In the genomic region with DNA sequence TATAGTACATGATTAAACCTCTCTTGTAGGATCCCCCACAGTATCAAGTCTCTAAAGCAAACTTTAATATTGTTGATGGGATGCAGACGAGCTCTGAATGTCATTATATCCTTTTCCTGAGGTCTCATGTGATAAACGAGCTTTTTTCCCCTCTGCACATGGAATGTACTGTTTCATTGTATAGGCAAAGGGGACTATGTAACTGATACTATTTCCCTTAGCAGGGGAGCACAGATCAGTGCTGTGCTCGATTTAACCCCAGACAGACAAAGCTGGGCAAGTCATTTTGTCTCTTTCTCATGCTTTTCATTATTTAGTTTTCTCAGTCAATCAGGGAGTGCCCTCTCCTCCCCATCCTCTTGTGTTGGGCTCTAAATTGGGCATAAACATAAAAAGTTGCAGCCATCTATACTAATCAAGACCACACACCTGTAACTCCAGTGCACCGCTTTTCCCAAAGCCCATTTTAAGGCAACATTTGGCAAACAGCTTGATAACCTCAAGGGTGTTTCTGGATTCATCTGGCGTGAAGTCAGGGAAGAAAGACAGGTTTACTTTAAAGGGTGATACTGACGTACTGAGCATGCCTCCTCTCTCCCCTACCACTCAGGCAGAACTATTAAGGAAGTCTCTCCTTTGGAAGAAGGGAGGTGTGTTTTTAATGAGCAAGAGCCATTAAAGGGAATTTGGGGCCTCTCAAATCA, we compare ENCODE assay signal across 31 mouse cellular contexts.
DNase-seq lines count a peak whose midpoint lies in the region; ATAC-seq and TF ChIP-seq lines count a peak whose summit lies in the region.
"Had no signal": no experiment of that assay in that cellular context is flagged by ENCODE, and none has a peak within 500 bp of the region (broad histone marks: within the 10 kb centered on the region; RNA-seq: fewer than 3 reads in every experiment).

No protein-coding gene starts in this region.

- no peaks in the 10 kb centered on the region for H3K9me3 ChIP-seq in hindbrain, embryonic 16.5 days (ENCODE audit: control insufficient read depth, low read length)
- H3K9me3 ChIP-seq in hindbrain, embryonic 11.5 days (ENCODE audit: control insufficient read depth, low read length), result no peaks in the 10 kb centered on the region
- no peaks in the 10 kb centered on the region for H3K9me3 ChIP-seq in lung, embryonic 14.5 days (ENCODE audit: low read depth, low read length)
- H3K9me3 ChIP-seq in limb, embryonic 13.5 days, result no peaks in the 10 kb centered on the region
- H3K9me3 ChIP-seq: forebrain, embryonic 10.5 days; forebrain, embryonic 15.5 days; heart, embryonic 12.5 days; liver, embryonic 12.5 days; neural tube, embryonic 12.5 days had no signal

- ATAC-seq in cerebellum, adult (ENCODE audit: insufficient number of reproducible peaks, low FRiP score, low TSS enrichment), result 0 out of 2 replicates have a peak, but pooled peaks have one; percentile 15
- ATAC-seq in hindbrain, embryonic 16.5 days, result peak; percentile 34; the same call in 1 of the 2 replicates
- no peak for ATAC-seq in hindbrain, embryonic 11.5 days (ENCODE audit: low FRiP score)
- peak; percentile 44 for ATAC-seq in lung, embryonic 14.5 days (ENCODE audit: insufficient read depth)
- peak; percentile 79 for ATAC-seq in limb, embryonic 13.5 days (ENCODE audit: low FRiP score, low read depth)
- no peak for ATAC-seq in megakaryocyte progenitor cell, adult 5-6 weeks (replicated peaks; ENCODE audit: poor library complexity)
- ATAC-seq: activated CD4-positive, CD25-positive, alpha-beta regulatory T cell, adult 4 months; forebrain, embryonic 15.5 days; intestine, postnatal 0 days; liver, embryonic 12.5 days; liver, postnatal 0 days; lung, postnatal 0 days; midbrain, embryonic 16.5 days had no signal

- H3K4me1 ChIP-seq in hindbrain, embryonic 16.5 days (ENCODE audit: control insufficient read depth, insufficient read depth, low read depth, low read length), result no peaks in the 10 kb centered on the region
- H3K4me1 ChIP-seq in hindbrain, embryonic 11.5 days (replicated peaks; ENCODE audit: control insufficient read depth, insufficient read depth, low read length), result no peaks in the 10 kb centered on the region
- no peaks in the 10 kb centered on the region for H3K4me1 ChIP-seq in lung, embryonic 14.5 days (ENCODE audit: insufficient read depth)
- H3K4me1 ChIP-seq in limb, embryonic 13.5 days, result peaks cover 22% of the 10 kb centered on the region
- H3K4me1 ChIP-seq: forebrain, embryonic 10.5 days; forebrain, embryonic 15.5 days; heart, embryonic 12.5 days; liver, embryonic 12.5 days; neural tube, embryonic 12.5 days had no signal

- no peak overlapping the region for H3K4me2 ChIP-seq in hindbrain, embryonic 16.5 days (ENCODE audit: low read length)
- no peak overlapping the region for H3K4me2 ChIP-seq in hindbrain, embryonic 11.5 days (replicated peaks; ENCODE audit: low read depth, low read length)
- H3K4me2 ChIP-seq in lung, embryonic 14.5 days, result no peak overlapping the region
- 0 out of 2 replicates have a peak overlapping the region, but pooled peaks have one; percentile 9 for H3K4me2 ChIP-seq in limb, embryonic 13.5 days (replicated peaks)
- H3K4me2 ChIP-seq: forebrain, embryonic 15.5 days; heart, embryonic 12.5 days; liver, embryonic 12.5 days; midbrain, embryonic 11.5 days; neural tube, embryonic 12.5 days had no signal

- no peak for DNase-seq in cerebellum, adult 11 months
- no peak for DNase-seq in hindbrain, embryonic 11.5 days (ENCODE audit: low spot score)
- DNase-seq in lung, embryonic 14.5 days, result peak; percentile 40
- DNase-seq in lung, postnatal 25 days (ENCODE audit: low spot score), result no peak
- DNase-seq: adrenal gland, adult 2 months; cerebellum, adult 9-11 months; gastrocnemius, adult 2 months; heart, adult 2 months; heart, postnatal 4 days; kidney, adult 9 months; layer of hippocampus, adult 9-11 months; liver, postnatal 0 days; right cerebral cortex, postnatal 4 days; thymus, adult 18-20 months; thymus, postnatal 36 days had no signal

- no peak overlapping the region for H3K4me3 ChIP-seq in hindbrain, embryonic 16.5 days (ENCODE audit: low read length)
- no peak overlapping the region for H3K4me3 ChIP-seq in hindbrain, embryonic 11.5 days (ENCODE audit: low read depth, low read length)
- H3K4me3 ChIP-seq in lung, embryonic 14.5 days (ENCODE audit: low read depth, low read length), result no peak overlapping the region
- no peak overlapping the region for H3K4me3 ChIP-seq in limb, embryonic 13.5 days
- H3K4me3 ChIP-seq: forebrain, embryonic 10.5 days; forebrain, embryonic 15.5 days; gastrocnemius, adult 2 months; heart, adult 2 months; heart, embryonic 12.5 days; liver, embryonic 12.5 days; neural tube, embryonic 12.5 days had no signal

- H3K27me3 ChIP-seq in hindbrain, embryonic 16.5 days (replicated peaks; ENCODE audit: control insufficient read depth, insufficient read depth, low read length), result no peaks in the 10 kb centered on the region
- H3K27me3 ChIP-seq in hindbrain, embryonic 11.5 days (ENCODE audit: control insufficient read depth, insufficient read depth, low read length), result no peaks in the 10 kb centered on the region
- H3K27me3 ChIP-seq in lung, embryonic 14.5 days (ENCODE audit: insufficient read depth, low read length), result no peaks in the 10 kb centered on the region
- no peaks in the 10 kb centered on the region for H3K27me3 ChIP-seq in limb, embryonic 13.5 days
- H3K27me3 ChIP-seq: CH12.LX; forebrain, embryonic 15.5 days; heart, embryonic 12.5 days; liver, embryonic 12.5 days; neural tube, embryonic 12.5 days had no signal

- no peak for TF ChIP-seq CTCF in lung, embryonic 14.5 days (IDR thresholded peaks at IDR 0.05; ENCODE audit: low read depth)

- no peaks in the 10 kb centered on the region for H3K36me3 ChIP-seq in hindbrain, embryonic 16.5 days (ENCODE audit: control insufficient read depth, insufficient read depth, low read length)
- no peaks in the 10 kb centered on the region for H3K36me3 ChIP-seq in hindbrain, embryonic 11.5 days (ENCODE audit: control insufficient read depth, insufficient read depth, low read length)
- no peaks in the 10 kb centered on the region for H3K36me3 ChIP-seq in lung, embryonic 14.5 days (ENCODE audit: insufficient read depth)
- no peaks in the 10 kb centered on the region for H3K36me3 ChIP-seq in limb, embryonic 13.5 days
- H3K36me3 ChIP-seq: forebrain, embryonic 10.5 days; forebrain, embryonic 15.5 days; heart, embryonic 12.5 days; liver, embryonic 12.5 days; neural tube, embryonic 12.5 days had no signal

- no peak overlapping the region for H3K27ac ChIP-seq in hindbrain, embryonic 16.5 days (ENCODE audit: low read depth, low read length)
- no peak overlapping the region for H3K27ac ChIP-seq in hindbrain, embryonic 11.5 days (ENCODE audit: low read depth, low read length)
- no peak overlapping the region for H3K27ac ChIP-seq in lung, embryonic 14.5 days (ENCODE audit: low read depth)
- no peak overlapping the region for H3K27ac ChIP-seq in limb, embryonic 13.5 days
- H3K27ac ChIP-seq: forebrain, embryonic 10.5 days; forebrain, embryonic 15.5 days; gastrocnemius, adult 2 months; heart, adult 2 months; liver, embryonic 12.5 days; neural tube, embryonic 12.5 days; stomach, postnatal 0 days had no signal

- H3K9ac ChIP-seq in hindbrain, embryonic 16.5 days (ENCODE audit: low read depth, low read length), result no peak overlapping the region
- H3K9ac ChIP-seq in hindbrain, embryonic 11.5 days (ENCODE audit: low read depth, low read length), result no peak overlapping the region
- H3K9ac ChIP-seq in lung, embryonic 14.5 days, result no peak overlapping the region
- H3K9ac ChIP-seq in limb, embryonic 13.5 days, result no peak overlapping the region
- H3K9ac ChIP-seq: forebrain, embryonic 15.5 days; heart, embryonic 12.5 days; liver, embryonic 12.5 days; liver, postnatal 0 days; neural tube, embryonic 12.5 days had no signal

- 59% methylated on average over 6 of the region's 6 CpGs for WGBS in hindbrain, embryonic 16.5 days
- WGBS in hindbrain, embryonic 11.5 days, result 61% methylated on average over 6 of the region's 6 CpGs
- 22% methylated on average over 6 of the region's 6 CpGs for WGBS in lung, embryonic 14.5 days
- 15% methylated on average over 6 of the region's 6 CpGs for WGBS in limb, embryonic 13.5 days

Comparison
In these comparisons a context has a peak if more than half of its experiments do, and no peak if none do; other contexts are left out.
1. ATAC-seq: peak in cerebellum, adult (single experiment), hindbrain, embryonic 16.5 days (single experiment), lung, embryonic 14.5 days (single experiment) and limb, embryonic 13.5 days (single experiment); none in hindbrain, embryonic 11.5 days (single experiment) and megakaryocyte progenitor cell, adult 5-6 weeks (single experiment).